Mouse (Mus musculus): Measurements from ENCODE around the gene Map1s.

DNA sequence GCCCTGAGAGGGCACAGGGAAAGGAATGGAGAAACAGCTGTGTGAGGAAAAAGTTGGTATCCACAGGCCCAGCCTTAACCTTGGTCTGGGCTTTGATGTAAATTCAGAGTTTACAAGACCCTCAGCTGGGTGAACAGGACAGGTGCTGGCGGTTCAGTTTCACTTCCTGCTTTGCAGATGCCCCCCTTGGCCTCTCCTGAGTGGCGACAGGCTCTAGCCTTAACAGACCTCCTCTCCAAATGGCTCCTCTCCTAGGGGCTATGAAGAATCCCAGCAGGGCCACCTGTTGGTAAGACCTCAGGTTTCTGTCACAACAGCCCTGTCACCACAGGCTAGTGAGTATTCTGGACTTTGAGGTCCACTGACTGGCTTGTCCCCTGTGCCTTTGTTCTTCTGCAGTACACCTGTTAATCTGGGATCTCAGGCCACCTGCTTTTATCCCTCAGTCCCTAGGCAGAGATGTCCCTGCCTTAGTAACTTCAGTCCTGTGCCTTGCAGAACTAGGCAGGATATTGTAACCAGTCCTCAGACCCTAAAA, 7.0 kb upstream of the Map1s start:
- no peak; the same call in 1 of the 2 replicates for TF ChIP-seq CTCF (IDR thresholded peaks at IDR 0.05; ENCODE audit: low read depth)
- TF ChIP-seq EP300 (optimal IDR thresholded peaks at IDR 0.05): no peak

Measured in stomach, postnatal 0 days (tissue).